Mouse (Mus musculus) thymus, postnatal 14 days (tissue): ENCODE data around the gene Prpf6.

Source experiments
- DNase-seq: peaks from one replicate; pipeline ENCODE4 v3.0.0; 2021

Gene Prpf6

DNA sequence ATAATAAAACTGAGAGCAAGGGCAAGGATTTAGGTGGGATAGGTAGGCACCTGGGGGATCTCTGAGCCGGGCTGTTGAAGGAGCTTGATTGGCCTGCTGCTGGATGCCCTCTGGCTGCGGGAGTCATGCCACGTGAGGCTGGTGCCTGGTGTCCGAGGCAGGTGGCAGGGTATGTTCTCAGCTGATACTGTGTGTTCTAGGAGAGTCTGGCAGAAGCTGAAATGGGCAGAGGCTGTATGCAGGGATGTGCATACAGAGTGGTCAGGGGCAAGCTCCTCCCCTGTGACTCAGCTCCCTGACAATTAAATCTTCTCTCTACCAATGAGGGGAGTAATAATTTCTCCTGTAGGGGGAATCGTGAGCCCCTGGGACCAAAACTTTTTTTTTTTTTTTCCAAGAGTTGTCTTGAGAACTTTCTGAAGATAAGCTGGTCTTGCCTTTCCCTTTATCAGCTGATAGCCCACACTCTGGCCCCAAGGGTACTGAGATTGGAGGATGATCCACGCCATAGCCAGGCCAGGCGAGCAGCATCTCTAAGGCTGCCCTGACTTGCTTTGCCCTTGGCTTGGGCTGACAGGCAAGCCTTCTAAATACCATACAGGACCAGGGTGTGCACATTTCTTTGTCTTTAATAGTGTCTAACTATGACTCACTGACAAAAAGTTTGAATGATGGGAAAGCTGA lies 5.9 kb downstream of the Prpf6 start:
- no peak for DNase-seq

DNA sequence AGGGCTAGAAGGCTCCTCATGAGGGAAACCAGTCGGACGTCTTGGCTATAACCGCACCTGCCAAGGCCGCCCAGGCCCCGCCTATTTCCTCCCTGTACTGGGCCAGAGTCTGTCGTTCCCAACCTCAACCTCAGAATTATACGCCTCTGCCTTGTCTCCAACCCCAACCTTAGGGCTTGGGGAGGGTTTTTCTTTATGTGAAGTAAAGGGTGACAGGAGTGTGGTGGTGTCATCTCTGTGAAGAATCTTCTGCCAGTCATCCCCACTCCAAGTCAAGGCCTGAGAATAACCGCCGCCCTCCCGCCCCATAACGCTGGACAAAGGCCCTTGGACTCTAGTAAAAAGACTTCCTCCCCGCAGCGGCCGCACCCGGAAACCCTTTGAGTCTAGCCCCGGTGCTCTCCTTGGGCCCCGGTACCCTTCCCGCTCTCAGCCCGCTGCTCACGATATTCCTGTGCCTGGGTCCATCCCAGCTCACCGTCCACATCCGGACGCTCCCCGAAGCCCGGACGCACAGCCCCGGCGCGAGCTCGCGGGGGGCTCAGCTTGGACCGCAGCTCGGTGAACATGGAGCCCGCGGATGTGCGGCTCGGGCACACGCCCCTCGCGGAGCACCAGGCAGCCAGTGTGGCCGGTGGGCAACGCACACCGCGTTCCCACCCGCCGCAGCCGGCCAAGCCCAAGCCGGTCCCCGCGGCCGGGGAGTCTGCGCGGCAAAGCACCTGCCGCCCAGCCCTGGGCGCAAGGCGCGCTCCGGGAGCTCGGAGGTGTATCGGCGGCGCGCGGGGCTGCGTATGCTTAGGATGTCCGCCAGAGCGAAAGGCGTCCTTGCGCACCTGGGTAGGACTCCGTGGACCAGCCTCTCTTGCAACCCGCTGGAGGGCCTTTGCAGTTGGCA lies 7.0 kb downstream of the Prpf6 start, which contains the start of gene Samd10:
Samd10 (minus strand) TSS at position 759 of the 898 bp plus-strand sequence.
- peak; percentile 73 for DNase-seq

DNA sequence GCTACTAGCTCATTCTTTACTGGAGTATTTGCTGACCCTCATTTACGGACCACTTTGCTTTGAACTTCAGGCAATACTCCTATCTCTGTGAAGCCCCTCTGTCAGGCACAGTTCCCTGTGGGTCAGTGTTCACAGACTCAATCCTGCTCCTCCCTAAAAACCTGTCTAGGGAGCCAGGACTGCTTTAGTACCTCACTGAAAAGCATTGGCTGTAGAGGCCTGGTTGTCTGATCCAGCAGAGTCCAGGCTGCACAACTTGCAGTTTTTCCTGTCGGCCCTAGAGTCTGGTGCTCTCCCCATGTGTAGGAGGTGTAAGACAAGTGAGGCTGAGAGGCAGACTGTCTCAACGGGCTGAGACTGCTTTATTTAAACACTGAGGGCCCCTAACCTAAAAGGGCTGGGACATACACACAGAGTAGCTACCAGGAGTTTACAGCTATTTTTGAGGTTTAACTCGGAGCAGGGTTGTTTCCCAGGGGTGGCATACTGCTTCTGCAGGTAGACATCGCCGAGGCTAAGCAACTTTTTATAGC lies 8.6 kb downstream of the Prpf6 start:
- DNase-seq = no peak

DNA sequence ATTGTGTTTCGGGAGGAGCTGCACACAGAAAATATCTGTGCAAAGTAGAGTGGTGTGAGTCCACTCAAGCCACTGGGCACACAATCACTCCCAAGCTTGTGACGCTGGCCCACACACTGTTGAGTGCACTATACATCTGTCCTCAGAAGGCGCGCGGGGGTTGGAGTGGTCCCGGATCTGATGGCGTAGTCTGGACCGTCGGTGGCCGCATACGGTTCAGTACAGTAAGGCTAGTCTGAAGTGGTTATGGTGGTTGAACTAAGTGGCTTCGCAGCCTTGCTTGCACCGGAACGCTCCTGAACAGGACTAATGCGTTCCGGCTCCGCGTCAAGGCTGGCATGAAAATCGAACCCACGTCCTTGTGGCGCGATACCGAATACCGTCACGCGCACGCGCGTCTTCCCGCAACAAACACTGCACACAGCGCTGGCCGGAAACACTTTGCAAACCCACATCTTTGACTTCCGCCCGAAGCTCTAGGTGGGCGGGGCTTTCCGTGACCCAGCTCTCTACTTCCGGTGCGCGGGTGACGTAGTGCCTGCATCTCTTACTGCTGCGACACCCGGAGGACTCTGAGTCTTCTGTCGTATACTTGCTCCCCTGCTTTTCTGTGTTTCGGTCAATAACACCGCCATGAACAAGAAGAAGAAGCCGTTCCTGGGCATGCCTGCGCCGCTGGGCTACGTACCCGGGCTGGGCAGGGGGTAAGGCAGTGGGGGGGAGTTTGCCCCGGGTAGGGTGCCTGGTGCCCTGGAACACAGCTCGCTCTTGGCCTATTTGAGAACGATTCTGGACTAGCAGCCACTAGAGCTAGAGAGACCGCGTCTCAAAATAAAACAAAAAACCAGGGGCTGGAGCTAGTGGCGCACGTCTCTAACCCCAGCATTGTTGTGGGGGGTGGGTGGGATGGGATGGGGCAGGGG lies 9.4 kb downstream of the Prpf6 start:
- peak; percentile 97 for DNase-seq

DNA sequence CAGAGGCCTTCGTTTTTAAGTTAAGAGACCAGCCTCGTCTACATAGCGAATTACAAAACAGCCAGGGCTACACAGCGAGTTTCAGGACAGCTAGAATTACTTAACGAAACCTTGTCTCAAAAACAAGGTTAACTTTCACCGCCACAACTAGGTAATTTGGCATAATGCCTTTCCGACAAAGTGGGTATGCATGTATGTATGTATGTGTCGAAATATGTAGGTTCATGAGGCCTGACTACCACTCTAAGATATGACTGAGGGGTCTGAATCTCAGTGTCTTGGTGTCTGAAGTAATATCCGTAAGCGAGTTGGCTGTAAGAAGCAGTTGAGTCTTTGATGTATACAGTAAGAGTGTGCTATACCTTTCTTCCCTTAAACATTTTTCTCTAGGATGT lies 10.1 kb downstream of the Prpf6 start:
- no peak for DNase-seq

DNA sequence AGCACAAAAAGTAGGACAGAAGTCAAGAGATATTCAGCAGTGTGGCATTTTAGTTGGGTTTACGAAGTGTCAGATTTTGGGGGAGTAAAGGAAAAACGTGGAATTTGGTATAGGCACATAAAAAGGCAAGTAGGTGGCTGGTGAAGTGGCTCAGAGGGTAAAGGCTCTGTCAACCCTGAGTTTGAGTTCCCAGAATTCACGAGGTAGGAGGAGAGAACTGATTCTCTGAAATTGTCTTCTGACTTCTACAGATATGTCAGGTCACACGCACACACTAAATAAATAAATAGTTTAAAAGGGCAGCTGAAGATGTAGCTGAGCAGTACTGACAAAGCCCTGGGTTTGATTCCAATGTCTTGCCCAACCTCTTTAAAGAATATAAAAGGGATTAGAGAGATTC lies 10.7 kb downstream of the Prpf6 start:
- DNase-seq = no peak

DNA sequence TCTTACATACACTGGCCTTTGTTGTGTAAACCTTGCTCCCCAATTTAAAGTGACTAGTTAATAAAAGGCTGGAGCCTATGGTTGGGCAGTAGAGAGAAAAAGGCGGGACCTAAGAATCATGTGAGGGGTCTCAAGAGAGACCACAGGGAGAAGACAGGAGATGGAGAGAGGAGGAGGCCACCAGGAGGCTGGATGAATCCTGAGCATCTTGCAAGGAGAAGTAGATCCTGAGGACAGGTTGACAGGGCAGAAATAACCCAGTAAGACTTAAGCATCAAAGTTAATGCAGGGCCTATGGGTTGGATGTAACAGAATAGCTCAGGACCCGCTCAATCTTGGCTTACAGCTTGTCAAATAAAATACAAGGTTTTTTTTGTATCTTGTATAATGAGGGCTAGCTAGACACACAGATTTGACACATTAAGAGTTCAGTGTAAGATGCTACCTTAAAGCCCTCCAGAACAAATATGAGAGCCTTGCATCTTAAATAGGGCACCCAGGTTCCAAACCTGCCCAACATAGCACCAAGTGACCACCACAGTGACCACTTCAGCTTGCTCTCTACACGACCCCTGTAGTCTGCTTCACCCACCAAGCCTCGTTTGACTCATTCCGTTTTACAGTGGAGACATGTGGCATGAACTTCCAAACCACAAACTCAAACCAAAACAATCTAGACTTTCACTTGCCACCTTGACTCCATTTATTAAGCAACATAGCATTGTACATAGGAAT lies 27.3 kb downstream of the Prpf6 start:
- no peak for DNase-seq

DNA sequence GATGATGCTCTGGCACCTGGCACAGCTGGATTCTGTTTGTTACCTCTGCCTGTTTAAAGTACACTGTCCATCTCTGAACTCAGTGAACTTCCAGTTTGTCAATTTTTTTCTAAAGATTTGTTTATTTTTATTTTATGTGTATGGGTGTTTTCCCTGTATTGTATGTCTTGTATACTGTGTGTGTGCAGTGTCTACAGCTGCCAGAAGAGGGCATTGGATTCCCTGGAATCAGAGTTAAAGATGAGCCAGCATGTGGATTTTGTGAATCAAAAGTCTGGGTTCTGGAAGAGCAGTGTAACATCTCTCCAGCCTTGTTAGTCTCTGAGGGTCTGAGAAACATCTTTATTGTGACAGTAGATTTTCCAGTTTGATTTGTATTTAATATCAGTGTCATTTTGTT lies 31.7 kb downstream of the Prpf6 start:
- DNase-seq = peak; percentile 27

DNA sequence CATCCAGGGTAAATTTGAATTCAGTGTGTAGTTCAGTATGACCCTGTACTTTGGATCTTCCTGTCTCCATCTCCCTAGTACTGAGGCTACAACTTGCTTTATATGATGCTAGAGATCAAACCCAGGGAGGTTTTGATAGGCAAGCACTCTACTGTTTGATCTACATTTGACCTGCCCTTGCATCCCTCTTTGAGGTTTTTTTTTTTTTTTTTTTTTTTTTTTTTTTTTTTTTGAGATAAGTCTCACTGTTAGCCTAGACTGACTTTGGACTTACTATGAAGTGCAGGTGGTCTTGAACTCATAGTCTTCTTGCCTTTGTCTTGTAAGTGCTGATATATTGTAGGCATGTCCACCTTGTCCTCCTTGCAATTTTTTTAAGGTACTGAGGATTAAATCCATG lies 36.8 kb downstream of the Prpf6 start:
- no peak for DNase-seq

DNA sequence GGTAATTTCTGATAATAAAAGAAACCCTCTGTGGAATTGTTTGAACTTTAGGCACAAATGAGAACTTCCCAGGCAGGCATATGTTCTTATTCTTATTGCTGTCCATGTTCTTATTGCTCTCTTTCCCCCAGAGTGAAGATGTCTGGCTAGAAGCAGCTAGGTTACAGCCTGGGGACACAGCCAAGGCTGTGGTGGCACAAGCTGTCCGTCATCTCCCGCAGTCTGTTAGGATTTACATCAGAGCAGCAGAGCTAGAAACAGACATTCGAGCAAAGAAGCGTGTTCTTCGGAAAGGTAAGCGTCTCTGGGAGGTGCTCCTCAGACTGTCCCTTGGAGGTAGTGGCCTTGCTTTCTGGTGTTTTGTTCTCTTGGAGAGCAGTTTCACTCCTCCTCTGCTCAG lies 41.0 kb downstream of the Prpf6 start:
- DNase-seq = no peak

DNA sequence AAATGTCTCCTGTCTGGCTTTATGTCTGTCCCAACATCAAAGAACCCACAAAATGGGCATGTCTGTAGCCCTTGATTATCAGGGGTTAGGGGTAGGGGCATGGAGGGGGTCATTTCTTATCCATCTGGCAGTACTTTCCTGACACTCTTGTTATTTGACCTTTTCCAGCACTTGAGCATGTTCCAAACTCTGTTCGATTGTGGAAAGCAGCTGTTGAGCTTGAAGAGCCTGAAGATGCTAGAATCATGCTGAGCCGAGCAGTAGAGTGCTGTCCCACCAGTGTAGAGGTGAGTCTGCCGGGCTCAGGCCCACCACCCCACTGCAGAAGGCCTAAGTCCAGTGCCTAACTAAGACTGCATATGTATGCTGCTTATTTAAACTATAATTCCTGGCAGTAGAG lies 44.2 kb downstream of the Prpf6 start:
- DNase-seq = no peak

DNA sequence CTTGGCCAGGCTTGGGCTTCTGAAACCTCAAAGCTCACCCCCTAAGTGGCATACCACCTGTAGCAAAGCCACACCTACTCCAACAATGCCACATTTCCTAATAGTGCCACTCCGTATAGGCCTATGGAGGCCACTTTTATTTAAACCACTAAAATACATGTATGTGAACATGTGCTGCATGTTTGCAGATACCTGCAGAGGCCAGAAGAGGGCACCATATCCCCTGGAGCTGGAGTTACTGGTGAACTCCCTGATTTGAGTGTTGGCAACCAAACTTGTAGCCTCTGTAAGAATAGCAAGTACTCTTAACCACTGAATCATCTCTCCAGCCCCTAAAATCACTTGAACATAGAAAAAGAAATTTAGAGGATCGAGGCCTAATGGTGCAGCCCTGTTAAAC lies 52.7 kb downstream of the Prpf6 start:
- DNase-seq = peak; percentile 62

DNA sequence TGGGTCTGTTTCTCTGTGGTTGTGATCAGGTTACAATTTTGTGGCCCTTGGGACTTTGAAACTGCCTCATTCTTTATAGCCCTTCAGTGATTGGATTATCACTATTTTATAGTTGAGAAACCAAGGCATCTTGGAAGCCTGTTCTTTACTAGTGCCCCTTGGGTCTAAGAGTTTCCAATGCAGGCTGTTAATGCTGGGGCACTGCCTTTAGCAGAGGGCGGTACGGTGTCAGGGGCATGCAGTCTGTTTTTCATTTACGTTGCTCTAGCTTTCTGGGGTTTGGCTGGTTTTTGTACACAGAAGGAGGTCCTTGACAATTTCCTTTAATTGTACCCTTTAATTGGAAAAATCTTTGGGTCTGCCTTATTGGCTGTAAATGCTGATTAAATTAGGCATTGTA lies 54.0 kb downstream of the Prpf6 start:
- DNase-seq = no peak

DNA sequence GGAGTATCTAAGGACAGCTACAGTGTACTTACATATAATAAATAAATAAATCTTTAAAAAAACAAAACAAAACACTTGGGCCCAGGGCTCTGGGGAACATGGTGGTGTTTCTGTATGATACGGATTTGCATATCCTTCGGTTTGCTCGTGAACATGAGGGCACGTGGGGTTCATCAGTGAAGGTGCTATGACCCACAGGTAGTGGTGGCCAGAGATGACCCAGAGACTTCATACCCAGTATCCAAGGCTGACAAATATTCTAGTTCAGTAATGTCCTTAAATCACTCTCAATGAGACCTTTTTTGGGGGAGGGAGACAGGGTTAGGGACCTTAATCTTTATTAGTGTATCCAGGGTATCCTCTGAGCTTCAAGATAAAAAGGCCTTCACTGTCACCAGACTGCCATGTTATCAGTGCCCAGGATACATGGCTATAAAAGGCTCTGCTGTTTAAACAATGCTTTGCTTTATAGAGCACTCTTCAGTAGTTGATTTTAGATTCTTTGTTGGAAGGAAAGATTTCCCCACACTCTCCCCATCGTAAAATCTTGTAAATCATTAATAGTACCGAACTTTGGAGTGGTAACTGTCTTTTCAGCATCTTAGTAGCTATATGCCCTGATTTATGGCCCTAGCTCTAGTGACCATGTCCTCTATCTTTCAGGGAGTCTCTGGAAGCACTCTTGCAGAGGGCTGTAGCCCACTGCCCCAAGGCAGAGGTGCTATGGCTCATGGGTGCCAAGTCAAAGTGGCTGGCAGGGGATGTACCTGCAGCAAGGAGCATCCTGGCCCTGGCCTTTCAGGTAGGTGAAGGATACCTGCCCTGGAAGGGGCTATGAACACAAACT lies 55.2 kb downstream of the Prpf6 start:
- no peak for DNase-seq

DNA sequence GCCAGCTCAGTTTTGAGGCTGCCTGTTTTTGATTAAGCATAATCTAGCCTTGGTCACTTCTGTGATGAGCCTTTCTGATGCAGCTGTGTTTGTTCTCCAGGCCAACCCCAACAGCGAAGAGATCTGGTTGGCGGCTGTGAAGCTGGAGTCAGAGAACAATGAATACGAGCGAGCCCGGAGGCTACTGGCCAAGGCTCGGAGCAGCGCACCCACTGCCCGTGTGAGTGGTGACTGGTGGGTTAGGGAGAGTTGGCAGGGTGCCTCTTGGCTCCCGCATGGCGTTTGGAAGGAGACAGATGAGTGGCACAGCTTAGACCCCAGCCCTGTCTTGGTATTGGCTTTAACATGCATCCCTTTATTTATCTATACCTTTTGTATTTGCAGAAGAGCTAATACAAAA lies 57.3 kb downstream of the Prpf6 start:
- no peak for DNase-seq

DNA sequence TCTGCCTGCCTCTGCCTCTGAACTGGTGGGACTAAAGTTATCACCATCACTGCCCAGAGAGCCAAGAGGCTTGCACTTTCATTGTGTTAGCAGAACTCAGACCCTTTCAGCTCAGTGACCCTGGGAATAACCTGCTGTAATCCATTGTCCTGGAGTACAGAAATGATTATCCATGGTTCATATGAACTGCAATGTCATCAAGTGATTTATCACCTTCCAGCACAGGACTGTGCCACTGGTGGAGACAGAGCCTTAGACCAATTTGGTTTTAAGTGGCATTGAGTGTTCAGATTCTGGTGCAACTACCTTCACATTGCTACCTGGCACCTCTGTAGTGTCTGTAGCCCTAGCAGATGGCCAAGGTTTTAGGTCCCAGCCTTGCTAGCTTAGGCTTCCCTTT lies 61.4 kb downstream of the Prpf6 start:
- no peak for DNase-seq

DNA sequence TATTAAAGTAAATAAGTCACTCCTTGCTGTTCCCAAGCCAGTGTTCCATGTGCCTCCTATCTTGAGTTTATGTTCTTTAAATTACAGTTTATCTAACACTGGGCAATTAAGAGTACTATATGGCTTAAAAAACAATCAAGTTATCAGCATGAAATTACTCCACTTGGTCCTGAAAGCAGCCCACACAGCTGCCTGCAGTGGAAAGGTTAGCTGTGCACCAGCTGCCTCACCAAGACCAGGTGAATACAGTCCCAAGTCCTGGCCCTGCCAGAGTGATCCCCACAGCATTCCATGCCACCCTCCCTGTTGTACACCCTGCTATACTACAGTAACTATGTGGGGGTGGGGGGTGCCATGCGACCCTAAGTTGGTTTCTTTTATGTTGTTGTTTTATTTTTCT lies 61.9 kb downstream of the Prpf6 start:
- no peak for DNase-seq

DNA sequence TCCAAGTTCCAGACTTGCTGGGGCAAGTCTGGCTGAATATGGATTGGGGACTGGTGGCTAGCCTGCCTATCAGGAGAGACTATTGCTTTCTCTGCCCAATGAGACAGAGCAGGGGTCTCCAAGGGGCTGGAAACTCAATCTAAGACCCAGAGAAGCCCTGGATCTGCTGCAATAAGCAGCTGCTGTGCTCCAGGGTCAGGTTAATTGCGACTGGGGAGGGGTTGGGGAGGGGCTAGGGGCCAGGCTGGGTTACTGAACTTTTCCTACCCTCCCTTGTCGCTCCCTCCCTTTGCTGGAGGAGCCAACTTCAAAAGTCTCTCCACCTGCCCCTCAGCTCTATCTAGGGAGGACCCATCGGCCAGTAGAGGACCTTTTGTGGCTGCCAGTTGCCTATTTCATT lies 65.1 kb downstream of the Prpf6 start, which contains the start of gene Gm29797:
Gm29797 (plus strand) TSS at position 301 of the 400 bp plus-strand sequence.
- no peak for DNase-seq

DNA sequence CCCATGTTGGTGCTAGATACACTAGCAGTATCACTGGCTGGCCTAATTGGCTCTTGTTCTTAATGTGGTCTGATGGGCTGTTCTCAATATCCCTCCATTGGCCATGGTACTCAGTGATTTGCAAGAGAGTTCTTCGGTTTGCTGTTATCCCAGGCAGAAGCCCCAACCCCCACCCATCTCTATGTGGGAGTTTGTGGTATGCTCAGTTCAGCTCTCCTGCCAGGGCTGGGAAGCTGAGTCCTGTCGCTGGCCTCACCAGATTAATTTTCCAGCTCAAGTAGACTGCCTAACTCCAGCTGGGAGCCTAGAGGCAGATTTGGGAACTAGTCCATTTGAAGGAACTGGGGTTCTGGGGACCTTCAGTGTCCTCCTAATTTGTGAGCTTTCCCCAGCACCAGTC lies 65.8 kb downstream of the Prpf6 start:
- DNase-seq = no peak

DNA sequence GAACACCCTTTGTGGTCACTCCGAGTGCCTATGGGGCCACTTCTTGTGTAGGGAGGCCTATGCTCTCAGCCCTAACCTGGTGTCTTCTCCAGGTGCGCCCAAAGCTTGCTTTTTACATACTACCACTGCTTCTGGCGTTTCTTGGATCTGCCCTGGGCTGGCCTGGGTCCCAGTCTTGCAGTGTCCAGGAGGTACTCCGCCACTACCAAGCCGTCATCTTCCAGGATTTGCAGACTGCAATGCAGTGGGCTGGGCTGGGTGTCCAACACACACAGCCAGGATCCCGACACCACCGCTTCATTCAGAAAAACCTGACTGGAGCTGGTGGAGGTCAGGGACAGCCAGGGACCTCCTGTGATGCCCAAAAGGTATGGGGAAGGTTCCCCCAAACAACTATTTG lies 66.9 kb downstream of the Prpf6 start:
- DNase-seq = no peak

DNA sequence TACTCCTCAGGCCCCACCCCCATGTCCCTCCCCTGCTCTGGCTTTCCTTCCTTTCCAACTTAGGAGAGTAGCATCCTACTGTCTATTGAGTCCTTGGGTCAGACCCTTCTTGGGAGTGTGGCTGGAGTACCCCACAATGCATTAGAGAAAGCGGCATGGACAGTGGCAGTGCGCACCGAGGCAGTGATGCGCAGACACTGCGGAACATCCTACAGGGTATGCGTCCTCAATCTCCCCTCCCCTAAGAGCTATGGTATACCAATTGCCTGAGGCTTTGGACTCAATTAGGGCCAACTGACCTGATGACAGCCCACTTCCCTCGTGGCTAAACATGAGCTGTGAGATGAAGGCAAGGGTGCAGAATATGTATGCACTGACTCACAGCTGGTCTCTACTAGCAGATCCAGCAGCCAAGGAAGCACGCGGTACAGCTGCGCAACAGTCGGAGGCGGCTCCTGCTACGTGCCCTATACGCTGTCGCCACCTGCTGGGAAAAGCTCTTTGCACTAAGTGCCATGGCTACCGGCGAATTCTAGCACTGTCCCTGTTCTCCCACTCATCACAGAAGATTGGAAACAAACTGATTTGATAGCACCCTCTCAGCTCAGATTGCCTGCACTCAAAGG lies 67.4 kb downstream of the Prpf6 start:
- peak; percentile 71 for DNase-seq
